Mouse (Mus musculus): ENCODE data around the gene Slc38a9. TPM values are rescaled to one million over a fixed set of nuclear protein-coding genes. Genes with fewer than 3 reads are reported as not detected.

Slc38a9 gene
- polyA plus RNA-seq, 1 experiment: not detected

DNA sequence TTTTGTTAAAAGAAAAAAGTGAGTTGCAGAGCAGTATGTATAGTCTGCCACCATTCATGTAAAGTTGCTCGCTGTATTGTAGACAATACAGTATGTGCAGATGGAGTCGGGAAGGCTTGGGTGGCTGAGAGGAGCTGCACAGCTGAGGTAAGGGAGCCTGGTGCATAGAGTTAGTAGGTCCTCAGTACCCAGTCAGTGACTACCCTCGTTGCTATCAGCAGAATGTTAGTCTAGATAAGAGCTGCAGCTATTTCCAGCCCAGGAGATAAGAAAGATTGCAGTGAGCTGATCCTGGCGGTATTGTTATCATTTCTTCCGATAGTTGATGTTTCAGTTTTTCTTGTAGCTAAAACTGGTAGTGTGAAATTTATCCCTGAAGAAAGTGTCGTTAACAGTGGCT is 12.2 kb downstream of the Slc38a9 start:
- no peak overlapping the region for H3K4me3 ChIP-seq (ENCODE audit: insufficient read depth, low read depth, low read length)
- no peaks in the 10 kb centered on the region; the same call in 1 of the 2 replicates for H3K4me1 ChIP-seq (ENCODE audit: control insufficient read depth, insufficient read depth, low read length)
- 88% methylated on average over 6 of the region's 6 CpGs for WGBS
- no peak overlapping the region for H3K27ac ChIP-seq (ENCODE audit: insufficient read depth, low read depth, low read length)
- no peak for TF ChIP-seq CTCF (IDR thresholded peaks at IDR 0.05; ENCODE audit: insufficient read depth, low read depth, low read length)

DNA sequence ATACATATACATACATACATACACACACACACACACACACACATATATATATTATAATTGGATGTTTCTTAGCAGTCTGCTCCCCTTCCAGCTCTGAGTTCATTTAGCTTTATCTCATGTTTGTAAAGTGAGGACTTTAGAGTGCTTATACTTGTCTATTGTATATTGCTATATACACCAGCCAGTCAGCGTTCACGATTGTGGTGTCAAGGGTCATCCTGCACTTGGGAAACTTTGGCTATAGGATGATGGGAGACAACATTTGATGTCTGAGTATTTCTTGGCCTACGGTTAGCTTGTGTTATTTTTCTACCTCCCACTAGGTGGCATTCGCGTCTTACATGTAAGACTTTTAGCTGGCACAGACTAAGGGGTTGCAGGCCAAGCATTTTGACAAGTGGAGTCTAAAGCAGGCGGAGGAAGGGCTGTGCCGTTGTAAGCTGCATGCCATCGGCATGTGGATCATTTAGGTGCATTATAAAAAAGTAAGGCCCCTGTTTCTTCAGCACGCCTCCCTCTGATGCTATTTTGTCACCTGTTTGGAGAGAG is 13.4 kb downstream of the Slc38a9 start:
- WGBS: 6% methylated on average over 9 of the region's 9 CpGs
- Histone ChIP-seq H3K4me1 (ENCODE audit: control insufficient read depth, insufficient read depth, low read length) (no peaks in the 10 kb centered on the region; the same call in 1 of the 2 replicates), H3K4me3 (ENCODE audit: insufficient read depth, low read depth, low read length) (no peak overlapping the region), H3K27ac (ENCODE audit: insufficient read depth, low read depth, low read length) (no peak overlapping the region)
- TF ChIP-seq POLR2A (IDR thresholded peaks at IDR 0.05; ENCODE audit: insufficient read depth, low read depth, low read length) (no peak), CTCF (IDR thresholded peaks at IDR 0.05; ENCODE audit: insufficient read depth, low read depth, low read length) (no peak)

DNA sequence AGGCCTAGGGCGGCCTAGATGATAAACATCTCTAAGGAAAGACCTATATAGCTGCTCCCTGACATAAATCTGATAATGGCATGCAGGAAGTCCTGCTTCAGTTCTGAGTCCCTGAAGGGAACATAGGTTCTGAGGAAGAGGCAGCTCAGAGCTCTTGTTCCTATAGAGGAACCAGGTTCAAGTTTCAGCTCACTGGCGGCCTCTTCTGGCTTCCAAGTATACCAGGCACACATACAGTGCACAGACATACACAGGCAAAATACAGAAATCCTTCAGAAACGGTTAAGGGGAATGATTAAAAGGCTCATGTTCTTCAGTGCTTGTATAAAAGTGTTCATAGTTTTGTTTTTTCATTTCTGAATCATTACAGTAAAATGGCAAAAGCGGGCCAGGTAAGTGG is 17.6 kb downstream of the Slc38a9 start:
- no peak overlapping the region for H3K4me3 ChIP-seq (ENCODE audit: insufficient read depth, low read depth, low read length)
- 90% methylated on average over 4 of the region's 4 CpGs for WGBS
- no peak overlapping the region for H3K27ac ChIP-seq (ENCODE audit: insufficient read depth, low read depth, low read length)
- peaks cover 2% of the 10 kb centered on the region; the same call in 1 of the 2 replicates for H3K4me1 ChIP-seq (ENCODE audit: control insufficient read depth, insufficient read depth, low read length)
- no peak for TF ChIP-seq POLR2A (IDR thresholded peaks at IDR 0.05; ENCODE audit: insufficient read depth, low read depth, low read length)
- no peak for TF ChIP-seq CTCF (IDR thresholded peaks at IDR 0.05; ENCODE audit: insufficient read depth, low read depth, low read length)

DNA sequence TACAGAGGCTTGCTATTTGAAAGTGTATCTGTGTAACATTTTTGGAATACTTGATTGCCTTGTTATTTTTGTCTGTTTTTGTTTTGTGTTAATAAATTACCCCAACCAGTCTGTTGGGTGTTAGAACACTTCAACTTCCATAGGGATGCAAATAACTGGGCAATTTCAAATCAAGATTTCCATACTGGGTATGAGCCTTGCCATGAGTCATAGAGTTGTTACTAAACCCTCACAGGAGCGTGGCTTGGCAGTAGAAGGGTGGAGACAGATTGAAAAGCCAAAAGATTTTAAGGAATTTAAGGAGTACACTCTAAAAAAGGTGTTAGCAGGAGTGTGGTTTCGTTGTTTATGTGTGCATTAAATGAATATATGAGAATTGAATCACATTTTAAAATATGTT is 22.8 kb downstream of the Slc38a9 start:
- 64% methylated on average over 2 of the region's 2 CpGs for WGBS

DNA sequence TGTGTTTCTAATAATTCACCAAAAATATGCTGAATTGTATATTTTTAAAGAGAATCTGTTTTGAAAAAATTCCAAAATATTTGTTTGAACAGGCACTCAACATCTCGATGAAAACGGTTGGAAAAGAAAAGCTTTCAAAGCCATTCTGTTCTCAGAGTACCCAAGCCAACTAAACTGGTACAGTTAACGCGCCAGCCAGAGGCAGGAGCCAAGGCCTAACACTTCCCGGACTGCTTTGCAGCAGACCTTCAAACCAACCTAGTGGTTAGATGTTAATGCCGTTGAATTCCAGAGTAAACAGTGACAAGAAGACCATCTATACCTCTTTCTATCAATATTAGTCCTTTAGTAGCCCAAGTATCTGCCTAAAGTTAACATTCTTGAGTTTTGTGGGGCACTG is 23.4 kb downstream of the Slc38a9 start:
- TF ChIP-seq POLR2A (IDR thresholded peaks at IDR 0.05; ENCODE audit: insufficient read depth, low read depth, low read length) (no peak), CTCF (IDR thresholded peaks at IDR 0.05; ENCODE audit: insufficient read depth, low read depth, low read length) (no peak)
- Histone ChIP-seq H3K4me3 (ENCODE audit: insufficient read depth, low read depth, low read length) (no peak overlapping the region), H3K4me1 (ENCODE audit: control insufficient read depth, insufficient read depth, low read length) (peaks cover 9% of the 10 kb centered on the region), H3K27ac (ENCODE audit: insufficient read depth, low read depth, low read length) (no peak overlapping the region)
- WGBS: 48% methylated on average over 6 of the region's 6 CpGs

More for the DNA sequence above, 22.8 kb downstream of the Slc38a9 start:
- H3K4me3 ChIP-seq (ENCODE audit: insufficient read depth, low read depth, low read length): no peak overlapping the region
- H3K4me1 ChIP-seq (ENCODE audit: control insufficient read depth, insufficient read depth, low read length): peaks cover 9% of the 10 kb centered on the region
- H3K27ac ChIP-seq (ENCODE audit: insufficient read depth, low read depth, low read length): no peak overlapping the region
- TF ChIP-seq CTCF (IDR thresholded peaks at IDR 0.05; ENCODE audit: insufficient read depth, low read depth, low read length) (no peak), POLR2A (IDR thresholded peaks at IDR 0.05; ENCODE audit: insufficient read depth, low read depth, low read length) (no peak)

DNA sequence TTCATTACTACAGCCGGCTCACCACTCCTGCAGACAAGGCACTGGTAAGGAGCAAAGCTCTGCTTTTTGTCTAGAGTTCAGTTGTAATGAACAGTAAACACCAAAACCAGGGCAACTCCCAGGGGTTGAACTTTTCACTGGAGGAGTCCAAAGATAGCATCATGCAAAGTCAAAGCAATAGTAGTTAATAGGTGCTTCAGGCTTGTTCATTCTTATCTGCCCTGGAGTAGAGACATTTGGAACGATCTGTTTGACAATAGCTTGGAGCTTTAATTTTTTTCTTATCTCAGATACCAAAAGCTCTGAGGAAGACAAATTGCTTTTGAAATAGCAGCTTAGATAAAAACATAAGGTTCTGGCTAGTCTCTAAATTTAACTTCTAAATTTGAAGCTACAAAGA is 25.6 kb downstream of the Slc38a9 start:
- no peak overlapping the region for H3K4me3 ChIP-seq (ENCODE audit: insufficient read depth, low read depth, low read length)
- H3K27ac ChIP-seq (ENCODE audit: insufficient read depth, low read depth, low read length): no peak overlapping the region
- TF ChIP-seq CTCF (IDR thresholded peaks at IDR 0.05; ENCODE audit: insufficient read depth, low read depth, low read length) (no peak), POLR2A (IDR thresholded peaks at IDR 0.05; ENCODE audit: insufficient read depth, low read depth, low read length) (no peak)
- 39% methylated on average over 2 of the region's 2 CpGs for WGBS
- H3K4me1 ChIP-seq (ENCODE audit: control insufficient read depth, insufficient read depth, low read length): peaks cover 9% of the 10 kb centered on the region

DNA sequence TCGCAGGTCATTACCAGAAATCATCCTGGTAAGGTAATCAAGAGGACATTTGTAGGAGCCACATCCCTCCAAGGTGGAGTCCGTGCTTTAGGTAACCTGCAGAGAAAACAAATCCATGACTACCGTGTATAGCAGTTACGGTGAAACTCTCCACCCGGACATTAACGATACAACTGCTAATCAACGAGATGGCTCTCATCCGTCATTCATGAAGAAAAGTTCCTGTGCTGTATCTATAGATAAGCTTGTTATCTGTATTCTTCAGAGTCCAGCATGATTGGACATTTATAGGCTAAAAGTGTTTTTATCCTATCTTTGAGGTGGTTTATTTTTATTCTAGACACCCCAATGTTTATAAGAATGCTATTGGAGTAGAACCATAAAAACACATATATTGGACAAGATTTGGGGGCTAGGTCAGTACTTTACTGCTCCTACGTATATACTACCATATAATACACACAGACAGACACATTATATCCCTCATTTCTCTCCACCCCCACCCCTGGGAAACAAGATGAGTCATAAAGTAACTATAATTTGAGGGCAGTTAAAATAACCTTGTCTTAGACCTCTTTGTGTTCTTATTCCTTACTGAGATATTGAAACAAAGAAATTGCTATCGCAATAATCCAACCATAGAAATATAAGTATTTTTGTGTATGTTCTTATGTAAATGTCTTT is 32.5 kb downstream of the Slc38a9 start:
- Histone ChIP-seq H3K27ac (ENCODE audit: insufficient read depth, low read depth, low read length) (no peak overlapping the region), H3K4me1 (ENCODE audit: control insufficient read depth, insufficient read depth, low read length) (no peaks in the 10 kb centered on the region), H3K4me3 (ENCODE audit: insufficient read depth, low read depth, low read length) (no peak overlapping the region)
- TF ChIP-seq POLR2A (IDR thresholded peaks at IDR 0.05; ENCODE audit: insufficient read depth, low read depth, low read length): no peak
- TF ChIP-seq CTCF (IDR thresholded peaks at IDR 0.05; ENCODE audit: insufficient read depth, low read depth, low read length): no peak
- WGBS: 93% methylated on average over 10 of the region's 10 CpGs

DNA sequence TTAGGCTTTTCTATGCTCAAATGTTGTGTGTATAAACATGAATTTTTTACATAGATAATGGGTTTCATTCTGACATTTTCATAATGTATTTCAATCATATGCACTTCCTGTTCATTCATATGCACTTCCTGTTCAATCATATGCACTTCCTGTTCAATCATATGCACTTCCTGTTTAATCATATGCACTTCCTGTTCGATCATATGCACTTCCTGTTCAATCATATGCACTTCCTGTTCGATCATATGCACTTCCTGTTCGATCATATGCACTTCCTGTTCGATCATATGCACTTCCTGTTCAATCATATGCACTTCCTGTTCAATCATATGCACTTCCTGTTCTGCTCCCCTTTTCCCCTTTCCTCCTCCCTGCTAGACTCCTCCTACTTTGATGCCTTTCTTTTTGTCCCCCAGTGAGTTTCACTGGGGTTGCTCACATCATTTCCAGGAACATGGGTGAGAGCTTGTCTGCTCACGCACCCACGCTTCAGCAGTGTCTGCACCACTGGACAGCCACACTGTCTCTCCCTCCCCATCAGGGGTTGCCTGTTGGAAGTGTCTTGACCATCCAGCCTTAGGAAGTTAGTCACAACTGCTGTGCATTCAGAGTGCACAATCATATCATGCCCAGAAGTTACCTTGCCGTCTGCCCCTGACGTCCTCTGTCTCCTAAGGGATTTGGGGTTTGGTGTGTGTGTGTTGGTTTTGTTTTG is 35.1 kb downstream of the Slc38a9 start:
- no peak for TF ChIP-seq CTCF (IDR thresholded peaks at IDR 0.05; ENCODE audit: insufficient read depth, low read depth, low read length)
- TF ChIP-seq POLR2A (IDR thresholded peaks at IDR 0.05; ENCODE audit: insufficient read depth, low read depth, low read length): no peak
- H3K4me1 ChIP-seq (ENCODE audit: control insufficient read depth, insufficient read depth, low read length): no peaks in the 10 kb centered on the region
- no peak overlapping the region for H3K27ac ChIP-seq (ENCODE audit: insufficient read depth, low read depth, low read length)
- no peak overlapping the region for H3K4me3 ChIP-seq (ENCODE audit: insufficient read depth, low read depth, low read length)
- 95% methylated on average over 8 of the region's 8 CpGs for WGBS

DNA sequence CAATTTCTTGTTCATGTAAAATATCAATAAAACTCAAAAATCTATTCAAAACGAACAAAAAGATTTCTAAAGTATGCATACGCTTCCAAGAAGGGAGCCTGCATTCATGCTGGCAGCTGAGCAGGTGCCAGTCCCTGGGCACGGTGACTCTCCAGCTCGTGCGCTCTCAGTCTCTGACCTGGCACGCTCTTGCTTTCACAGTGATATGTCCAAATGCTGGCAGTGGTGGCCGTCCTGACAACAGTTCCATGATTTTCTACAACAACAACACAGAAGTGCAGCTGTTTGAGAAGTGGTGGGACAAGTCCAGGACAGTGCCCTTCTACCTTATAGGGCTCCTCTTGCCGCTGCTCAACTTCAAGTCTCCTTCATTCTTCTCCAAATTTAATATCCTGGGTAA is 40.7 kb downstream of the Slc38a9 start:
- WGBS: 84% methylated on average over 8 of the region's 8 CpGs
- no peak for TF ChIP-seq CTCF (IDR thresholded peaks at IDR 0.05; ENCODE audit: insufficient read depth, low read depth, low read length)
- no peak for TF ChIP-seq POLR2A (IDR thresholded peaks at IDR 0.05; ENCODE audit: insufficient read depth, low read depth, low read length)
- Histone ChIP-seq H3K4me3 (ENCODE audit: insufficient read depth, low read depth, low read length) (no peak overlapping the region), H3K4me1 (ENCODE audit: control insufficient read depth, insufficient read depth, low read length) (no peaks in the 10 kb centered on the region), H3K27ac (ENCODE audit: insufficient read depth, low read depth, low read length) (no peak overlapping the region)

All from olfactory bulb, adult 2 months (tissue).